Mouse (Mus musculus) MEL (cell line): ENCODE measurements around the gene Inpp5b. TPM values are rescaled to one million over a fixed set of nuclear protein-coding genes. Genes with fewer than 3 reads are reported as not detected.

ENCODE experiments used
- DNase-seq: peaks from one replicate; pipeline ENCODE4 v3.0.0; 2011; ENCODE audit warnings: low read depth, low spot score
- H3K27ac ChIP-seq: 2 replicates; pipeline ENCODE4 v1.5.1; 2012; ENCODE audit warnings: low read depth, mild to moderate bottlenecking, control low read depth, low read length, moderate library complexity; ENCODE audit not compliant: control insufficient read depth
- H3K27me3 ChIP-seq, 2 experiments: fragments of 150-350 bp in 1 of 2; sonication (generic) in 1 of 2; 2 replicates each; pipeline ENCODE4 v1.6.1; 2012; ENCODE audit warnings: low read length in 2 of 2, mild to moderate bottlenecking in 2 of 2, improper control_type of control experiment in 1 of 2, moderate library complexity in 1 of 2; ENCODE audit not compliant: insufficient read depth in 2 of 2, control insufficient read depth in 1 of 2
- H3K36me3 ChIP-seq, 2 experiments: 2 replicates each; pipeline ENCODE4 v1.6.1; 2012 to 2014; ENCODE audit warnings: low read length in 2 of 2, improper control_type of control experiment in 1 of 2, inconsistent platforms in 1 of 2, mild to moderate bottlenecking in 1 of 2; ENCODE audit not compliant: insufficient read depth in 2 of 2, control insufficient read depth in 1 of 2
- H3K4me1 ChIP-seq, 2 experiments: fragments of 150-350 bp in 1 of 2; sonication (generic) in 1 of 2; 2 replicates each; pipeline ENCODE4 v1.6.1; 2012; ENCODE audit warnings: low read length in 2 of 2, improper control_type of control experiment in 1 of 2, mild to moderate bottlenecking in 1 of 2; ENCODE audit not compliant: insufficient read depth in 2 of 2, control insufficient read depth in 1 of 2
- H3K4me3 ChIP-seq, 2 experiments: fragments of 150-350 bp in 1 of 2; sonication (generic) in 1 of 2; 2 replicates each; pipeline ENCODE4 v1.5.1; 2012; ENCODE audit warnings: low read depth in 2 of 2, low read length in 2 of 2, mild to moderate bottlenecking in 2 of 2, moderate library complexity in 2 of 2, control low read depth in 1 of 2, improper control_type of control experiment in 1 of 2; ENCODE audit not compliant: control insufficient read depth in 1 of 2, insufficient read depth in 1 of 2
- H3K79me2 ChIP-seq: 2 replicates; pipeline ENCODE4 v1.6.1; 2012; ENCODE audit warnings: mild to moderate bottlenecking, low read length, moderate library complexity; ENCODE audit not compliant: control insufficient read depth, poor library complexity, insufficient read depth
- H3K9ac ChIP-seq: 2 replicates; pipeline ENCODE4 v1.6.1; 2012; ENCODE audit warnings: low read depth, mild to moderate bottlenecking, control low read depth, low read length, moderate library complexity; ENCODE audit not compliant: control insufficient read depth, poor library complexity, severe bottlenecking
- H3K9me3 ChIP-seq: fragments of 150-350 bp; sonication (generic); replicated peaks from 2 replicates; pipeline ENCODE4 v1.6.1; 2012; ENCODE audit warnings: mild to moderate bottlenecking, low read length, improper control_type of control experiment, moderate library complexity; ENCODE audit not compliant: insufficient read depth
- CHD2 ChIP-seq: IDR thresholded peaks from 2 replicates; pipeline ENCODE4 v1.6.1; 2011; ENCODE audit warnings: low read length, improper control_type of control experiment
- CTCF ChIP-seq, 3 experiments: IDR thresholded peaks in 2 of 3; conservative IDR thresholded peaks in 1 of 3; 2 replicates each; pipeline ENCODE4 v1.5.1; 2011 to 2012; ENCODE audit warnings: low read length in 3 of 3, low read depth in 2 of 3, mild to moderate bottlenecking in 2 of 3, improper control_type of control experiment in 1 of 3, inconsistent platforms in 1 of 3, mixed read lengths in 1 of 3, moderate library complexity in 1 of 3; ENCODE audit not compliant: control insufficient read depth in 1 of 3, insufficient read depth in 1 of 3, poor library complexity in 1 of 3, severe bottlenecking in 1 of 3
- E2F4 ChIP-seq: IDR thresholded peaks from 2 replicates; pipeline ENCODE4 v1.6.1; 2011; ENCODE audit warnings: low read depth, low read length, improper control_type of control experiment, borderline replicate concordance
- ELF1 ChIP-seq: IDR thresholded peaks from 2 replicates; pipeline ENCODE4 v1.6.1; 2014; ENCODE audit warnings: low read depth, mild to moderate bottlenecking, inconsistent platforms, low read length, improper control_type of control experiment, moderate library complexity
- EP300 ChIP-seq, 2 experiments: IDR thresholded peaks; 2 replicates each; pipeline ENCODE4 v1.6.1; 2011; ENCODE audit warnings: improper control_type of control experiment in 2 of 2, low read length in 2 of 2, low read depth in 1 of 2, mild to moderate bottlenecking in 1 of 2
- ETS1 ChIP-seq: IDR thresholded peaks from 2 replicates; pipeline ENCODE4 v1.6.1; 2012; ENCODE audit warnings: low read depth, mild to moderate bottlenecking, inconsistent platforms, low read length, improper control_type of control experiment, moderate library complexity
- GATA1 ChIP-seq: IDR thresholded peaks from 2 replicates; pipeline ENCODE4 v1.6.1; 2011; ENCODE audit warnings: low read depth, low read length, improper control_type of control experiment
- HCFC1 ChIP-seq: IDR thresholded peaks from 2 replicates; pipeline ENCODE4 v1.6.1; 2012; ENCODE audit warnings: low read depth, mild to moderate bottlenecking, inconsistent platforms, low read length, improper control_type of control experiment, moderate library complexity
- MAX ChIP-seq: IDR thresholded peaks from 2 replicates; pipeline ENCODE4 v1.6.1; 2011; ENCODE audit warnings: low read length, improper control_type of control experiment
- MAZ ChIP-seq: IDR thresholded peaks from 2 replicates; pipeline ENCODE4 v1.6.1; 2012; ENCODE audit warnings: low read depth, mild to moderate bottlenecking, inconsistent platforms, low read length, improper control_type of control experiment
- MXI1 ChIP-seq: IDR thresholded peaks from 2 replicates; pipeline ENCODE4 v1.6.1; 2011; ENCODE audit warnings: mild to moderate bottlenecking, low read depth, low read length, improper control_type of control experiment
- MYB ChIP-seq: IDR thresholded peaks from 2 replicates; pipeline ENCODE4 v1.6.1; 2011; ENCODE audit warnings: mild to moderate bottlenecking, low read depth, low read length, improper control_type of control experiment
- NRF1 ChIP-seq: IDR thresholded peaks from 2 replicates; pipeline ENCODE4 v1.6.1; 2014; ENCODE audit warnings: low read depth, mild to moderate bottlenecking, inconsistent platforms, low read length, improper control_type of control experiment, moderate library complexity; ENCODE audit not compliant: poor library complexity, insufficient read depth, severe bottlenecking
- POLR2A ChIP-seq, 2 experiments: IDR thresholded peaks; 2 replicates each; pipeline ENCODE4 v1.6.1; 2011 to 2012; ENCODE audit warnings: low read length in 2 of 2, mild to moderate bottlenecking in 2 of 2, control low read depth in 1 of 2, improper control_type of control experiment in 1 of 2, low read depth in 1 of 2, moderate library complexity in 1 of 2; ENCODE audit not compliant: control insufficient read depth in 1 of 2, insufficient read depth in 1 of 2, poor library complexity in 1 of 2
- POLR2AphosphoS2 ChIP-seq: IDR thresholded peaks from 2 replicates; pipeline ENCODE4 v1.6.1; 2011; ENCODE audit warnings: low read length, improper control_type of control experiment
- RAD21 ChIP-seq: IDR thresholded peaks from 2 replicates; pipeline ENCODE4 v1.6.1; 2011; ENCODE audit warnings: mild to moderate bottlenecking, low read depth, low read length, improper control_type of control experiment
- SIN3A ChIP-seq: IDR thresholded peaks from 2 replicates; pipeline ENCODE4 v1.6.1; 2012; ENCODE audit warnings: low read length, improper control_type of control experiment, inconsistent platforms
- TAL1 ChIP-seq: IDR thresholded peaks from 2 replicates; pipeline ENCODE4 v1.6.1; 2012; ENCODE audit warnings: mild to moderate bottlenecking, inconsistent platforms, low read length, moderate library complexity, mixed read lengths
- TBP ChIP-seq: IDR thresholded peaks from 2 replicates; pipeline ENCODE4 v1.8.0; 2011; ENCODE audit warnings: low read depth, low read length, improper control_type of control experiment
- TCF12 ChIP-seq: IDR thresholded peaks from 2 replicates; pipeline ENCODE4 v1.6.1; 2014; ENCODE audit warnings: low read depth, mild to moderate bottlenecking, inconsistent platforms, low read length, improper control_type of control experiment, moderate library complexity
- UBTF ChIP-seq: IDR thresholded peaks from 2 replicates; pipeline ENCODE4 v1.6.1; 2012; ENCODE audit warnings: low read depth, mild to moderate bottlenecking, inconsistent platforms, low read length, improper control_type of control experiment, moderate library complexity, borderline replicate concordance; ENCODE audit not compliant: insufficient read depth
- USF1 ChIP-seq: IDR thresholded peaks from 2 replicates; pipeline ENCODE4 v1.6.1; 2014; ENCODE audit warnings: low read depth, mild to moderate bottlenecking, inconsistent platforms, low read length, improper control_type of control experiment, moderate library complexity
- USF2 ChIP-seq, 2 experiments: IDR thresholded peaks; 2 replicates each; pipeline ENCODE4 v1.6.1; 2011 to 2012; ENCODE audit warnings: improper control_type of control experiment in 2 of 2, low read length in 2 of 2, borderline replicate concordance in 1 of 2, inconsistent platforms in 1 of 2, low read depth in 1 of 2, mild to moderate bottlenecking in 1 of 2; ENCODE audit not compliant: insufficient read depth in 1 of 2
- ZC3H11A ChIP-seq: IDR thresholded peaks from 2 replicates; pipeline ENCODE4 v1.6.1; 2012; ENCODE audit warnings: low read depth, mild to moderate bottlenecking, inconsistent platforms, low read length, improper control_type of control experiment
- ZKSCAN1 ChIP-seq: IDR thresholded peaks from 2 replicates; pipeline ENCODE4 v1.6.1; 2012; ENCODE audit warnings: low read depth, mild to moderate bottlenecking, inconsistent platforms, low read length, improper control_type of control experiment, moderate library complexity
- ZMIZ1 ChIP-seq: IDR thresholded peaks from 2 replicates; pipeline ENCODE4 v1.6.1; 2012; ENCODE audit warnings: low read depth, mild to moderate bottlenecking, inconsistent platforms, low read length, improper control_type of control experiment, moderate library complexity
- ZNF384 ChIP-seq: IDR thresholded peaks from 2 replicates; pipeline ENCODE4 v1.6.1; 2012; ENCODE audit warnings: low read depth, mild to moderate bottlenecking, inconsistent platforms, low read length, improper control_type of control experiment
- polyA plus RNA-seq, 2 experiments: library from polyadenylated mRNA; stranded (reverse) in 1 of 2; unstranded in 1 of 2; fragments of >175 nt in 1 of 2; fragments of >200 nt in 1 of 2; gene quantifications; 2 replicates each; pipeline versions ENCODE4 v1.2.1 to v1.2.4; 2012; ENCODE audit warnings: low replicate concordance in 2 of 2, low read depth in 1 of 2; ENCODE audit not compliant: insufficient read length in 2 of 2, insufficient read depth in 1 of 2, missing spikeins in 1 of 2
- total RNA-seq: library from RNA; depleted of rRNA; stranded (reverse); fragments of 300-350 nt; gene quantifications from 2 replicates; pipeline ENCODE4 v1.2.3, GENCODE M21; 2012

The Inpp5b gene
- total and polyA plus RNA-seq, 3 experiments: 28.6 to 52.5 TPM; not detected in 1

GRCm38 (mm10) chr4:124759305-124759811, 17.7 kb downstream of the Inpp5b start:
- H3K36me3 ChIP-seq: peaks cover 7 to 41% of the 10 kb centered on the region in 2 experiments
- H3K9me3 ChIP-seq: no peaks in the 10 kb centered on the region

GRCm38 (mm10) chr4:124761201-124761600, 19.6 kb downstream of the Inpp5b start:
- H3K9me3 ChIP-seq: no peaks in the 10 kb centered on the region
- TF ChIP-seq TBP (no peak), TAL1 (no peak), RAD21 (no peak), HCFC1 (no peak), E2F4 (no peak), EP300 (IDR thresholded peaks at IDR 0.05; ENCODE audit: low read depth in 1 of 2, low read length in 2 of 2) (no peak), CHD2 (no peak), MXI1 (no peak), USF2 (IDR thresholded peaks at IDR 0.05; ENCODE audit: borderline replicate concordance in 1 of 2, insufficient read depth in 1 of 2, low read depth in 1 of 2, low read length in 2 of 2) (no peak), CTCF (IDR thresholded peaks at IDR 0.05 in 2 of 3, conservative IDR thresholded peaks at IDR 0.05 in 1 of 3; ENCODE audit: control insufficient read depth in 1 of 3, insufficient read depth in 1 of 3, low read depth in 2 of 3, low read length in 3 of 3, poor library complexity in 1 of 3, severe bottlenecking in 1 of 3) (no peak), ELF1 (no peak), USF1 (no peak), POLR2A (IDR thresholded peaks at IDR 0.05; ENCODE audit: control insufficient read depth in 1 of 2, insufficient read depth in 1 of 2, low read depth in 1 of 2, low read length in 2 of 2, poor library complexity in 1 of 2) (no peak), TCF12 (no peak)
- TF ChIP-seq, all 39 proteins: peak for 0
- no peak overlapping the region for H3K27ac ChIP-seq
- H3K36me3 ChIP-seq: peaks cover 7 to 37% of the 10 kb centered on the region in 2 experiments
- no peaks in the 10 kb centered on the region for H3K27me3 ChIP-seq
- peaks cover 62% of the 10 kb centered on the region for H3K79me2 ChIP-seq
- H3K4me3 ChIP-seq: no peak overlapping the region
- no peak overlapping the region for H3K9ac ChIP-seq
- peaks cover 9 to 34% of the 10 kb centered on the region in 2 experiments for H3K4me1 ChIP-seq
- DNase-seq: no peak

More at GRCm38 (mm10) chr4:124759305-124759811, 17.7 kb downstream of the Inpp5b start:
- no peak overlapping the region for H3K4me3 ChIP-seq
- DNase-seq: peak; percentile 86
- H3K9ac ChIP-seq: 0 out of 2 replicates have a peak overlapping the region, but pooled peaks have one; percentile 30
- TF ChIP-seq TCF12: peak; percentile 77
- peak; percentile 73 for TF ChIP-seq TAL1
- TF ChIP-seq EP300 (IDR thresholded peaks at IDR 0.05; ENCODE audit: low read depth in 1 of 2, low read length in 2 of 2): peak in 1 of 2 experiments; percentile 74; a peak in 3 of 4 replicates
- no peak for TF ChIP-seq ZMIZ1
- TF ChIP-seq MAX: no peak
- no peak for TF ChIP-seq USF2 (IDR thresholded peaks at IDR 0.05; ENCODE audit: borderline replicate concordance in 1 of 2, insufficient read depth in 1 of 2, low read depth in 1 of 2, low read length in 2 of 2)
- no peak for TF ChIP-seq ZC3H11A
- TF ChIP-seq MXI1: peak; percentile 40; the same call in 1 of the 2 replicates
- peak; percentile 37; the same call in 1 of the 2 replicates for TF ChIP-seq ZNF384
- TF ChIP-seq NRF1: no peak
- TF ChIP-seq POLR2AphosphoS2: no peak
- peak; percentile 19; the same call in 1 of the 2 replicates for TF ChIP-seq SIN3A
- TF ChIP-seq CHD2: no peak
- no peak for TF ChIP-seq E2F4
- no peak for TF ChIP-seq MYB
- TF ChIP-seq ETS1: no peak; the same call in 1 of the 2 replicates
- peak; percentile 32; the same call in 1 of the 2 replicates for TF ChIP-seq GATA1
- peak; percentile 40; the same call in 1 of the 2 replicates for TF ChIP-seq MAZ
- TF ChIP-seq UBTF: no peak
- no peak for TF ChIP-seq ZKSCAN1
- TF ChIP-seq, all 39 proteins: peak for 8
- H3K4me1 ChIP-seq: peaks cover 10 to 23% of the 10 kb centered on the region in 2 experiments
- peak overlapping the region; percentile 70 for H3K27ac ChIP-seq
- H3K27me3 ChIP-seq: no peaks in the 10 kb centered on the region
- peaks cover 70% of the 10 kb centered on the region for H3K79me2 ChIP-seq
